Mouse (Mus musculus) stomach, postnatal 0 days (tissue): ENCODE data around the gene Tpt1. TPM values are rescaled to one million over a fixed set of nuclear protein-coding genes. Genes with fewer than 3 reads are reported as not detected.

ENCODE experiments used
- ATAC-seq: fragments of 200-750 bp; cut with Nextera tagmentation; 2 replicates; pipeline ENCODE4 v1.8.0; 2017; ENCODE audit not compliant: low FRiP score, low TSS enrichment
- DNase-seq: peaks from one replicate; pipeline ENCODE4 v3.0.0-alpha.2; 2016; ENCODE audit warnings: low spot score
- H3K27ac ChIP-seq: fragments of 300-500 bp; sonication (generic); replicated peaks from 2 replicates; pipeline ENCODE4 v1.5.1; 2014; ENCODE audit warnings: mild to moderate bottlenecking, control low read depth
- H3K27me3 ChIP-seq: fragments of 300-500 bp; sonication (generic); 2 replicates; pipeline ENCODE4 v1.6.1; 2014; ENCODE audit warnings: low read length; ENCODE audit not compliant: control insufficient read depth, insufficient read depth
- H3K36me3 ChIP-seq: fragments of 300-500 bp; sonication (generic); 2 replicates; pipeline ENCODE4 v1.6.1; 2014; ENCODE audit warnings: low read length, mixed read lengths; ENCODE audit not compliant: control insufficient read depth, insufficient read depth
- H3K4me1 ChIP-seq: fragments of 300-500 bp; sonication (generic); replicated peaks from 2 replicates; pipeline ENCODE4 v1.6.1; 2014; ENCODE audit warnings: antibody characterized with exemption; ENCODE audit not compliant: control insufficient read depth, insufficient read depth
- H3K4me2 ChIP-seq: fragments of 300-500 bp; sonication (generic); replicated peaks from 2 replicates; pipeline ENCODE4 v1.6.1; 2014; ENCODE audit warnings: low read depth, mild to moderate bottlenecking, control low read depth, moderate library complexity
- H3K4me3 ChIP-seq: fragments of 300-500 bp; sonication (generic); 2 replicates; pipeline ENCODE4 v1.5.1; 2014; ENCODE audit warnings: low read depth, low read length, control low read depth
- H3K9ac ChIP-seq: fragments of 300-500 bp; sonication (generic); 2 replicates; pipeline ENCODE4 v1.6.1; 2014; ENCODE audit warnings: mild to moderate bottlenecking, low read length, control low read depth, mixed read lengths
- H3K9me3 ChIP-seq: fragments of 300-500 bp; sonication (generic); 2 replicates; pipeline ENCODE4 v1.6.1; 2016; ENCODE audit warnings: low read length; ENCODE audit not compliant: control insufficient read depth
- CTCF ChIP-seq: IDR thresholded peaks from 2 replicates; pipeline ENCODE4 v1.5.1; 2016; ENCODE audit warnings: antibody characterized with exemption, low read depth, mild to moderate bottlenecking, moderate library complexity
- EP300 ChIP-seq: optimal IDR thresholded peaks from 2 replicates; pipeline ENCODE3; 2016; ENCODE audit warnings: antibody characterized with exemption
- WGBS: fragments of 180-500 bp; shearing (Covaris S2); extraction: QIAGEN DNeasy Blood & Tissue Kit; methylation state at CpG from one replicate; pipeline ENCODE4 v1.1.7; 2014; 5-methylcytosine and 5-hydroxymethylcytosine counted together
- polyA plus RNA-seq: library from polyadenylated mRNA; unstranded; fragments of >200 nt; fragmentation: Nextera tagmentation; extraction: Ambion mirVana; gene quantifications from 2 replicates; pipeline ENCODE4 v1.2.1, GENCODE M21; 2015

Tpt1 gene
- polyA plus RNA-seq = 1,101 and 1,127 TPM in 2 replicates

DNA sequence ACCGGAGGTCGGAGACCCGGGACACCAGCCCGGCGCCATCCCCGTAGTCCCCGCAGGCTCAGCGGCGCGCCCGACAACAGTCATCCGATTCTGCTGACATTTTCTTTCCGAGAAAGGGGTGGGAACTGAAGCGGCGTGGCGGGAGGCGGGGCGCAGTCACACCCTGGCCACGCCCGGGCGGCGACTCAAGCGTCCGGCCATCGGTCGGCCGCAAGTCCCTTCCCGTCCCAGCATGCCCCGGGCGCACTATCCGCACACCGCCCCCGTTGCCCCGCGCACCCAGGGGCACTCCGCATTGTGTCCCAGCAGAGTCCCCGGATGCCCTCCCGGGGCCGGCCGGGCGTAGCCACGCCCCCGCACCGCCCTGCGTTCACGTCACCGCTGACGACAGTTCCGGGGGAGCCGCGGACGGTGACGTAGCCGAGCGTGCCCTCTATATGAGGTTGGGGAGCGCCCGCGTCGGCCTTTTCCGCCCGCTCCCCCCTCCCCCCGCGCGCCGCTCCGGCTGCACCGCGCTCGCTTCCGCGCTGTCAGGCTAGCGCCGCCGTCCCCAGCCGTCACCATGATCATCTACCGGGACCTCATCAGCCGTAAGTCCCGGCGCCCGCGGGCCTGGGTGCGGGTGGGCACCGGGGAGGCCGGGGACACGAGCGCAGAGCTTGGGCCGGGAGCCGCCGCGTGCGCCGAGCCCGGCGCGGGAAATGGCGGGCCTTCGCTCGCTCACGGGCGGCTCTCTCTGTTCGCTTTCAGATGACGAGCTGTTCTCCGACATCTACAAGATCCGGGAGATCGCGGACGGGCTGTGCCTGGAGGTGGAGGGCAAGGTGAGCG lies at the start of gene Tpt1:
TSS of gene Tpt1 (plus strand) at position 227 of the 831 bp plus-strand sequence.
- under 1% methylated on average over 85 of the region's 108 CpGs for WGBS
- H3K9ac ChIP-seq = peak within 1 kb of the TSS; percentile 98
- H3K4me1 ChIP-seq = no peaks in the 10 kb centered on the region

DNA sequence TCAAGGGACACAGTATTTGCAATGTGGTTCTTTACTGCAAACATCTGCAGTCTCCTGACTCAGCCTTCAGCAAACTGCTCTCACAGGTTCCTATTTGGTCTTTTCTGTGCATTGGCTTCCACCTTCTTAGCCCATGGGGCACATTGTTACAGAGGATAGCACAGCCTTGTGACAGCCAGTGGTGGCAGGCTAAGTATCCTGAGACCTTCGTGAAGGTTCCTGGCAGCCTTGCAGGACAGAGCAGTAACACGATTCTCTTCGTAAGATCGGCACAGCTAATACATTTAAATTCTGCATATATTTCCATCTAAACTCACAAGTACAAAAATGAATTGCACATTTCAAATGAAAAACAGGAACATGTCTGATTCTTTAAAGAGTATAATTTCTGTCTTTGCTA lies 49.0 kb upstream of the Tpt1 start:
- Histone ChIP-seq H3K36me3 (no peaks in the 10 kb centered on the region), H3K9me3 (no peaks in the 10 kb centered on the region), H3K27me3 (no peaks in the 10 kb centered on the region), H3K9ac (no peak overlapping the region), H3K4me1 (no peaks in the 10 kb centered on the region), H3K27ac (no peak overlapping the region), H3K4me2 (no peak overlapping the region), H3K4me3 (no peak overlapping the region)
- no peak for TF ChIP-seq CTCF
- TF ChIP-seq EP300 = no peak
- WGBS = 87% methylated on average over 4 of the region's 4 CpGs
- no peak for DNase-seq
- ATAC-seq = no peak

More for the DNA sequence above, at the start of gene Tpt1:
- ATAC-seq (peak; percentile 99), DNase-seq (peak; percentile 99)
- TF ChIP-seq CTCF = 0 out of 2 replicates have a peak, but pooled peaks have one; percentile 30
- no peak for TF ChIP-seq EP300
- H3K4me3 ChIP-seq = peak within 1 kb of the TSS; percentile 93
- H3K9me3 ChIP-seq = no peaks in the 10 kb centered on the region
- H3K27me3 ChIP-seq = no peaks in the 10 kb centered on the region
- H3K4me2 ChIP-seq = peak within 1 kb of the TSS; percentile 58
- H3K27ac ChIP-seq = peak within 1 kb of the TSS; percentile 99
- H3K36me3 ChIP-seq = peaks cover 22% of the 10 kb centered on the region

DNA sequence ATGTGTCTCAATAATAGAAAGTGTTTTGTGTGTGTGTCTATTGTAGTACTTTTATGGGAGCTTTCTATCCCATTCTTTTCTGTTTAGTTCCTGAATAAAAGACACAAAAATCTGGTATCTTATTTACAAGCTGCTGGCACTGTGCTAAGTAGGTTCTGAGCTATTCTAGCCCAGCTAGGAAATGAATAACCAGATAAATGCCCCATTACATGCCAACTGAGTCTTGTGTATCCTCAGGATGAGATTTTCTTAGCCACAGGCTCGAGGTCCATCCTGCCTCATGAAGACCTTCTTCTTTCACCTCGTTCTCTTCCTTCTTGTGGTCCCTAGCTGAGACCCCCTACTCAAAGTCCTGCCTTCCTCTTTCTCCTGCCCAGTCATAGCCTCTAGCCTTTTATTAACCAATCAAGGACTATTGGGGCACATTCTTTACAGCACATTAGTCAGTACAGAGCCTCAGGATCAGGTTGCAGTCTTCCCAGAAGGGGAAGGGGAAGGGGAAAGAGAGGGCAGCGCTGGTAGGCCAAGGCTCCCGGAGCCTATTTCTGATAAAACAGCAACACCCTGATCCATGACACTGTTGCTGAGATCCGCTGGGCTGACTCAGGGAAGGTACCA lies 47.0 kb upstream of the Tpt1 start:
- H3K27ac ChIP-seq = no peak overlapping the region
- 29% methylated on average over 5 of the region's 5 CpGs for WGBS
- no peaks in the 10 kb centered on the region for H3K4me1 ChIP-seq
- no peaks in the 10 kb centered on the region for H3K36me3 ChIP-seq
- no peak overlapping the region for H3K9ac ChIP-seq
- H3K9me3 ChIP-seq = no peaks in the 10 kb centered on the region
- no peaks in the 10 kb centered on the region for H3K27me3 ChIP-seq
- no peak for TF ChIP-seq EP300
- no peak for TF ChIP-seq CTCF
- H3K4me3 ChIP-seq = no peak overlapping the region
- H3K4me2 ChIP-seq = no peak overlapping the region
- no peak for DNase-seq
- ATAC-seq = no peak

DNA sequence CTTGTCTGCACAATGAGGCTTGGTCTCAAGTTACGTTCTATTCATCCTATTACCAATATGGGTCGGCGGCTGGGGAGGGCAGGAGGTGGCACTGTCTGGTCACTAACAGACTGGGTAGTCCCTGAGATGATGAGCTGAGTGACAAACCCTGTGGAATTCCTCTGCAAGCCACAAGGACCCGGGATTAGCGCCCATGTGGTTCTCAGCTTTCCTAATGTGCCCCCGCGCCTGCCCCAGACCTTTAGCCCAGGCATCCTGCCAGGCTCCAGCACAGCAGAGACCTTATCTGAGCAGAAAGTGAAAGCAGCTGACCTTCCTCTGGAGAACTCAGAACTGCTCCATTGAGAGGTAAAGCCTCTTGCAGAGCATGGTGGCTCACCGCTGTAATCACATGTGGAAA lies 37.1 kb upstream of the Tpt1 start:
- H3K27ac ChIP-seq = no peak overlapping the region
- no peak overlapping the region for H3K9ac ChIP-seq
- peak; percentile 41 for DNase-seq
- H3K36me3 ChIP-seq = no peaks in the 10 kb centered on the region
- no peak for TF ChIP-seq EP300
- TF ChIP-seq CTCF = no peak
- H3K4me1 ChIP-seq = no peaks in the 10 kb centered on the region
- no peak overlapping the region for H3K4me3 ChIP-seq
- no peak for ATAC-seq
- H3K4me2 ChIP-seq = no peak overlapping the region
- 67% methylated on average over 8 of the region's 8 CpGs for WGBS
- no peaks in the 10 kb centered on the region for H3K27me3 ChIP-seq
- no peaks in the 10 kb centered on the region for H3K9me3 ChIP-seq

GRCm38 (mm10) chr14:75809931-75810330 lies 35.0 kb upstream of the Tpt1 start:
- no peak overlapping the region for H3K27ac ChIP-seq
- no peak overlapping the region for H3K4me2 ChIP-seq
- no peaks in the 10 kb centered on the region for H3K36me3 ChIP-seq
- no peaks in the 10 kb centered on the region for H3K9me3 ChIP-seq
- no peaks in the 10 kb centered on the region for H3K4me1 ChIP-seq
- no peaks in the 10 kb centered on the region for H3K27me3 ChIP-seq
- no peak overlapping the region for H3K9ac ChIP-seq
- ATAC-seq (no peak), DNase-seq (no peak)
- TF ChIP-seq CTCF (no peak), EP300 (no peak)
- no peak overlapping the region for H3K4me3 ChIP-seq
- 85% methylated on average over 6 of the region's 6 CpGs for WGBS

DNA sequence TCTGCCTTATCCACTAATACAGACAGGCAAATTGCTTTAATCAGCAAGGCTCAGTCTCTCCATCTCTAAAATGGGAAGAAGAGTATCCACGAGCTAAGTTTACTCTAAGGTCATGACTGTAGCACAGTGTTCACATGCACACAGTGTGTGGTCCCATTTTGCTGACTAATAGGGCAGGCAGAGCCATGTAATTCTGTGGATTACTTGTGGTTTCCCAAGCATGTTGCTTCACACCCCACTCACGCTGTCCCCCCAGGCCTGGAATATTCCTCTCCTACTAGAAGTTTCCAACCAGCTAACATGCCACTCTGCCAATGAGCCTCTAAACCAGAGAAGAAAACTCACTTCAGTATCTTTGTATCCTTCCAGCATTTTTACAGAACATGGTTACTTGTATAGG lies 26.4 kb upstream of the Tpt1 start:
- ATAC-seq = no peak
- Histone ChIP-seq H3K4me2 (no peak overlapping the region), H3K4me1 (no peaks in the 10 kb centered on the region), H3K9me3 (no peaks in the 10 kb centered on the region), H3K27ac (no peak overlapping the region), H3K36me3 (no peaks in the 10 kb centered on the region), H3K9ac (no peak overlapping the region), H3K27me3 (no peaks in the 10 kb centered on the region), H3K4me3 (no peak overlapping the region)
- no peak for DNase-seq
- TF ChIP-seq CTCF (no peak), EP300 (no peak)
- 75% methylated on average over 2 of the region's 2 CpGs for WGBS
